In the genomic region with DNA sequence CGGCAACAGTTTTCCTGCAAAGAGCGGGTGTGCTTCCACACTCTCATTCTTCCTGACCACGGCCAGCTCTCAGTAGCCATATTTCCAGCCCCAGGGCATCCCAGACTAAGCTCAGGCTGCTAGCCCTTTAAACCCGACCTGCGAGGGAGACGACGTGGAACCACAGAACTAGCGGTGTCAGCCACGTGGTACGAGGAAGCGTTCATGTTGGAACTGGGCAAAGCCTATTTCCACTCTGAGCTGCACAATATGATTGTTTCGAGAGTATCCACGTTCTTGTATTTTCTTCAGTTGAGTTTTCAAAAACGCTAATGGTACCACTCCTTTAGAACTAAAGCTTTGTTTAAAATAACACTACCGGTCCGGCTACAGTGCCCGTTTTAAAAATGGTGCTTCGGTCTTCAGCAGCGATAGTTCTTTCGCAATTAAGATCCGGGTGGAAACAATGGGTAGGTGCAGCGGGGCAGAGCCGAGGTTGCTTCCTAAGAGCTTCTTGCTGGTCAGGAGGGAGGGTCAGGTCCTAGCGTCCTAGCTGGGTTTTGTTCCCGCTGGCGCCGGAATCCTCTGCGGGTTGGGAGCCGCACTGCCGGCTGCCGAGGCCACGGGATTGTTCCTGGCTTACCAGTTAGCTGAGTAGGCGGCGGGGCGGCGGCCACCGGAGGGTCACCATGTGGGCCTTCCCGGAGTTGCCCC, we compare ENCODE assay signal across 8 mouse cellular contexts. TPM values are rescaled to one million over a fixed set of nuclear protein-coding genes. Genes with fewer than 3 reads are reported as not detected.
DNase-seq lines count a peak whose midpoint lies in the region; ATAC-seq and TF ChIP-seq lines count a peak whose summit lies in the region.

No protein-coding gene starts in this region.

- WGBS in forebrain, embryonic 12.5 days, result under 1% methylated on average over 38 of the region's 38 CpGs
- under 1% methylated on average over 38 of the region's 38 CpGs for WGBS in heart, embryonic 16.5 days
- under 1% methylated on average over 38 of the region's 38 CpGs for WGBS in liver, embryonic 14.5 days (ENCODE audit: insufficient replicate concordance)
- WGBS in neural tube, embryonic 11.5 days, result under 1% methylated on average over 38 of the region's 38 CpGs
- WGBS in stomach, embryonic 16.5 days, result under 1% methylated on average over 38 of the region's 38 CpGs

- peak overlapping the region; percentile 87 for H3K9ac ChIP-seq in forebrain, embryonic 12.5 days
- peak overlapping the region; percentile 84 for H3K9ac ChIP-seq in heart, embryonic 16.5 days (ENCODE audit: low read length)
- H3K9ac ChIP-seq in liver, embryonic 14.5 days (replicated peaks), result peak overlapping the region; percentile 78
- peak overlapping the region; percentile 92 for H3K9ac ChIP-seq in neural tube, embryonic 11.5 days (ENCODE audit: low read length)
- peak overlapping the region; percentile 93 for H3K9ac ChIP-seq in stomach, embryonic 16.5 days (ENCODE audit: low read length)

- TF ChIP-seq EP300 in liver, embryonic 14.5 days (IDR thresholded peaks at IDR 0.05; ENCODE audit: low read depth), result no peak

- H3K27me3 ChIP-seq in E14TG2a.4 (ENCODE audit: insufficient read depth, low read length), result no peaks in the 10 kb centered on the region
- H3K27me3 ChIP-seq in forebrain, embryonic 12.5 days, result no peaks in the 10 kb centered on the region
- H3K27me3 ChIP-seq in heart, embryonic 16.5 days (ENCODE audit: control insufficient read depth, insufficient read depth, low read length), result no peaks in the 10 kb centered on the region
- H3K27me3 ChIP-seq in liver, embryonic 14.5 days (ENCODE audit: control insufficient read depth, insufficient read depth, low read length), result no peaks in the 10 kb centered on the region
- no peaks in the 10 kb centered on the region for H3K27me3 ChIP-seq in neural tube, embryonic 11.5 days (ENCODE audit: control insufficient read depth, insufficient read depth, low read length)
- H3K27me3 ChIP-seq in stomach, embryonic 16.5 days (ENCODE audit: control insufficient read depth, insufficient read depth, low read length), result no peaks in the 10 kb centered on the region

- peaks cover 35% of the 10 kb centered on the region for H3K36me3 ChIP-seq in E14TG2a.4 (ENCODE audit: insufficient read depth, low read length)
- H3K36me3 ChIP-seq in forebrain, embryonic 12.5 days (replicated peaks), result peaks cover 26% of the 10 kb centered on the region
- peaks cover 24% of the 10 kb centered on the region for H3K36me3 ChIP-seq in heart, embryonic 16.5 days (ENCODE audit: control insufficient read depth, insufficient read depth)
- H3K36me3 ChIP-seq in liver, embryonic 14.5 days (replicated peaks; ENCODE audit: control insufficient read depth, insufficient read depth, low read depth), result peaks cover 16% of the 10 kb centered on the region
- peaks cover 1% of the 10 kb centered on the region for H3K36me3 ChIP-seq in neural tube, embryonic 11.5 days (ENCODE audit: control insufficient read depth, insufficient read depth, low read length)
- peaks cover 17% of the 10 kb centered on the region for H3K36me3 ChIP-seq in stomach, embryonic 16.5 days (ENCODE audit: control insufficient read depth, insufficient read depth, low read length)

- peak; percentile 91 to 96 for DNase-seq in kidney, postnatal 25 days
- DNase-seq in liver, embryonic 14.5 days (ENCODE audit: low read depth in 3 of 3, low spot score in 3 of 3), result peak in 2 of 3 experiments; percentile 57 to 72
- peak; percentile 82 for DNase-seq in neural tube, embryonic 11.5 days (ENCODE audit: low spot score)

- peak overlapping the region; percentile 85 for H3K4me3 ChIP-seq in E14TG2a.4 (replicated peaks; ENCODE audit: low read length)
- peak overlapping the region; percentile 78 for H3K4me3 ChIP-seq in forebrain, embryonic 12.5 days (replicated peaks)
- H3K4me3 ChIP-seq in heart, embryonic 16.5 days (ENCODE audit: low read length), result peak overlapping the region; percentile 68
- peak overlapping the region; percentile 64 to 83 for H3K4me3 ChIP-seq in liver, embryonic 14.5 days (ENCODE audit: insufficient read depth in 1 of 2, low read depth in 2 of 2, low read length in 2 of 2)
- peak overlapping the region; percentile 84 for H3K4me3 ChIP-seq in neural tube, embryonic 11.5 days (ENCODE audit: low read depth, low read length)
- peak overlapping the region; percentile 93 for H3K4me3 ChIP-seq in stomach, embryonic 16.5 days (replicated peaks; ENCODE audit: low read length)

- ATAC-seq in cerebellum, adult (ENCODE audit: insufficient number of reproducible peaks, low FRiP score, low TSS enrichment), result peak; percentile 95
- ATAC-seq in forebrain, embryonic 12.5 days (ENCODE audit: low FRiP score), result peak; percentile 92
- peak; percentile 91 for ATAC-seq in heart, embryonic 16.5 days (replicated peaks; ENCODE audit: extremely low read depth, insufficient read depth, low FRiP score)
- peak; percentile 82 for ATAC-seq in liver, embryonic 14.5 days (ENCODE audit: insufficient read depth)
- ATAC-seq in neural tube, embryonic 11.5 days (ENCODE audit: insufficient read depth, low FRiP score, low TSS enrichment), result peak; percentile 90
- ATAC-seq in stomach, embryonic 16.5 days (ENCODE audit: insufficient read depth, low FRiP score), result peak; percentile 92

- peak overlapping the region; percentile 93 for H3K27ac ChIP-seq in forebrain, embryonic 12.5 days
- H3K27ac ChIP-seq in heart, embryonic 16.5 days (ENCODE audit: low read length), result peak overlapping the region; percentile 94
- H3K27ac ChIP-seq in liver, embryonic 14.5 days, result peak overlapping the region; percentile 79
- H3K27ac ChIP-seq in neural tube, embryonic 11.5 days (ENCODE audit: low read depth, low read length), result peak overlapping the region; percentile 84
- H3K27ac ChIP-seq in stomach, embryonic 16.5 days (ENCODE audit: low read length), result peak overlapping the region; percentile 97

- no peak for TF ChIP-seq CTCF in E14TG2a.4 (conservative IDR thresholded peaks at IDR 0.05; ENCODE audit: low read length)
- TF ChIP-seq CTCF in liver, embryonic 14.5 days (IDR thresholded peaks at IDR 0.05; ENCODE audit: low read depth), result no peak

- H3K4me2 ChIP-seq in forebrain, embryonic 12.5 days, result peak overlapping the region; percentile 81
- peak overlapping the region; percentile 75 for H3K4me2 ChIP-seq in heart, embryonic 16.5 days (ENCODE audit: low read depth, low read length)
- H3K4me2 ChIP-seq in liver, embryonic 14.5 days (ENCODE audit: low read depth), result peak overlapping the region; percentile 95
- H3K4me2 ChIP-seq in neural tube, embryonic 11.5 days (ENCODE audit: low read depth), result peak overlapping the region; percentile 81
- H3K4me2 ChIP-seq in stomach, embryonic 16.5 days (ENCODE audit: low read depth, low read length), result peak overlapping the region; percentile 79

- peaks cover 42% of the 10 kb centered on the region for H3K4me1 ChIP-seq in E14TG2a.4 (replicated peaks; ENCODE audit: low read depth, low read length)
- H3K4me1 ChIP-seq in forebrain, embryonic 12.5 days, result peaks cover 14% of the 10 kb centered on the region
- peaks cover 7% of the 10 kb centered on the region for H3K4me1 ChIP-seq in heart, embryonic 16.5 days (ENCODE audit: control insufficient read depth, insufficient read depth, low read length)
- peaks cover 9 to 14% of the 10 kb centered on the region in 2 experiments for H3K4me1 ChIP-seq in liver, embryonic 14.5 days (replicated peaks; ENCODE audit: control insufficient read depth in 2 of 2, insufficient read depth in 2 of 2, low read length in 1 of 2)
- H3K4me1 ChIP-seq in neural tube, embryonic 11.5 days (ENCODE audit: control insufficient read depth, insufficient read depth, low read length), result peaks cover 5% of the 10 kb centered on the region; the same call in 1 of the 2 replicates
- H3K4me1 ChIP-seq in stomach, embryonic 16.5 days (ENCODE audit: control insufficient read depth, insufficient read depth, low read length), result peaks cover 10% of the 10 kb centered on the region

- H3K9me3 ChIP-seq in E14TG2a.4 (ENCODE audit: low read length), result no peaks in the 10 kb centered on the region
- no peaks in the 10 kb centered on the region for H3K9me3 ChIP-seq in forebrain, embryonic 12.5 days
- no peaks in the 10 kb centered on the region for H3K9me3 ChIP-seq in heart, embryonic 16.5 days (replicated peaks; ENCODE audit: control insufficient read depth, low read length)
- no peaks in the 10 kb centered on the region for H3K9me3 ChIP-seq in liver, embryonic 14.5 days (ENCODE audit: control insufficient read depth, low read length)
- H3K9me3 ChIP-seq in neural tube, embryonic 11.5 days (ENCODE audit: control insufficient read depth, low read length), result no peaks in the 10 kb centered on the region
- H3K9me3 ChIP-seq in stomach, embryonic 16.5 days (replicated peaks; ENCODE audit: control insufficient read depth, low read length), result no peaks in the 10 kb centered on the region

RNA-seq across cellular contexts. Expression of gene Dpagt1, which starts 0.7 kb away (rescaled TPM):
- polyA plus RNA-seq in forebrain, embryonic 12.5 days (2016; fragmentation: Nextera tagmentation; extraction: Ambion mirVana), result 38.9 and 39.3 TPM in 2 replicates
- polyA plus RNA-seq in heart, embryonic 16.5 days (2015; fragmentation: Nextera tagmentation; extraction: Ambion mirVana), result 28.5 and 33.7 TPM in 2 replicates
- 16.4 and 19.5 TPM in 2 replicates for polyA plus RNA-seq in liver, embryonic 14.5 days (2012; rRNA removed)
- 18.8 and 20.2 TPM in 2 replicates for polyA plus RNA-seq in liver, embryonic 14.5 days (2014; fragmentation: Nextera tagmentation; extraction: Ambion mirVana)
- 47.6 and 48.6 TPM in 2 replicates for polyA plus RNA-seq in neural tube, embryonic 11.5 days (2014; fragmentation: Nextera tagmentation; extraction: Ambion mirVana)
- polyA plus RNA-seq in stomach, embryonic 16.5 days (2015; fragmentation: Nextera tagmentation; extraction: Ambion mirVana), result 32.0 and 40.6 TPM in 2 replicates

RNA-seq across cellular contexts. Expression of gene C2cd2l, which starts 6.4 kb away (rescaled TPM):
- 16.5 and 16.9 TPM in 2 replicates for polyA plus RNA-seq in forebrain, embryonic 12.5 days (2016; fragmentation: Nextera tagmentation; extraction: Ambion mirVana)
- 8.2 and 8.6 TPM in 2 replicates for polyA plus RNA-seq in heart, embryonic 16.5 days (2015; fragmentation: Nextera tagmentation; extraction: Ambion mirVana)
- 13.0 and 17.3 TPM in 2 replicates for polyA plus RNA-seq in liver, embryonic 14.5 days (2012; rRNA removed)
- polyA plus RNA-seq in liver, embryonic 14.5 days (2014; fragmentation: Nextera tagmentation; extraction: Ambion mirVana), result 7.4 and 8.9 TPM in 2 replicates
- 14.9 and 17.1 TPM in 2 replicates for polyA plus RNA-seq in neural tube, embryonic 11.5 days (2014; fragmentation: Nextera tagmentation; extraction: Ambion mirVana)
- polyA plus RNA-seq in stomach, embryonic 16.5 days (2015; fragmentation: Nextera tagmentation; extraction: Ambion mirVana), result 6.7 and 8.0 TPM in 2 replicates

RNA-seq across cellular contexts. Expression of gene H2afx, which starts 8.0 kb away (rescaled TPM):
- polyA plus RNA-seq in forebrain, embryonic 12.5 days (2016; fragmentation: Nextera tagmentation; extraction: Ambion mirVana), result 477 and 482 TPM in 2 replicates
- 179 and 186 TPM in 2 replicates for polyA plus RNA-seq in heart, embryonic 16.5 days (2015; fragmentation: Nextera tagmentation; extraction: Ambion mirVana)
- 177 and 217 TPM in 2 replicates for polyA plus RNA-seq in liver, embryonic 14.5 days (2012; rRNA removed)
- polyA plus RNA-seq in liver, embryonic 14.5 days (2014; fragmentation: Nextera tagmentation; extraction: Ambion mirVana), result 168 and 190 TPM in 2 replicates
- 366 and 382 TPM in 2 replicates for polyA plus RNA-seq in neural tube, embryonic 11.5 days (2014; fragmentation: Nextera tagmentation; extraction: Ambion mirVana)
- polyA plus RNA-seq in stomach, embryonic 16.5 days (2015; fragmentation: Nextera tagmentation; extraction: Ambion mirVana), result 203 and 218 TPM in 2 replicates

RNA-seq across cellular contexts. Expression of gene Hmbs, which starts 17.5 kb away (rescaled TPM):
- polyA plus RNA-seq in forebrain, embryonic 12.5 days (2016; fragmentation: Nextera tagmentation; extraction: Ambion mirVana), result 107 and 115 TPM in 2 replicates
- polyA plus RNA-seq in heart, embryonic 16.5 days (2015; fragmentation: Nextera tagmentation; extraction: Ambion mirVana), result 97.2 and 102 TPM in 2 replicates
- 837 and 876 TPM in 2 replicates for polyA plus RNA-seq in liver, embryonic 14.5 days (2012; rRNA removed)
- 1,376 and 1,452 TPM in 2 replicates for polyA plus RNA-seq in liver, embryonic 14.5 days (2014; fragmentation: Nextera tagmentation; extraction: Ambion mirVana)
- polyA plus RNA-seq in neural tube, embryonic 11.5 days (2014; fragmentation: Nextera tagmentation; extraction: Ambion mirVana), result 139 and 140 TPM in 2 replicates
- 162 and 170 TPM in 2 replicates for polyA plus RNA-seq in stomach, embryonic 16.5 days (2015; fragmentation: Nextera tagmentation; extraction: Ambion mirVana)

RNA-seq across cellular contexts. Expression of gene Hinfp, which starts 21.0 kb away (rescaled TPM):
- polyA plus RNA-seq in forebrain, embryonic 12.5 days (2016; fragmentation: Nextera tagmentation; extraction: Ambion mirVana), result 34.6 and 35.5 TPM in 2 replicates
- 15.8 and 18.7 TPM in 2 replicates for polyA plus RNA-seq in heart, embryonic 16.5 days (2015; fragmentation: Nextera tagmentation; extraction: Ambion mirVana)
- 11.8 and 13.8 TPM in 2 replicates for polyA plus RNA-seq in liver, embryonic 14.5 days (2012; rRNA removed)
- polyA plus RNA-seq in liver, embryonic 14.5 days (2014; fragmentation: Nextera tagmentation; extraction: Ambion mirVana), result 8.0 and 8.3 TPM in 2 replicates
- polyA plus RNA-seq in neural tube, embryonic 11.5 days (2014; fragmentation: Nextera tagmentation; extraction: Ambion mirVana), result 23.6 and 26.9 TPM in 2 replicates
- polyA plus RNA-seq in stomach, embryonic 16.5 days (2015; fragmentation: Nextera tagmentation; extraction: Ambion mirVana), result 21.2 and 23.6 TPM in 2 replicates

Comparison
In these comparisons a context has a peak if more than half of its experiments do, and no peak if none do; other contexts are left out.
1. Peak in every context shown above with its lines: DNase-seq, ATAC-seq, H3K4me3 ChIP-seq and H3K27ac ChIP-seq.